Mouse (Mus musculus) hindbrain, postnatal 0 days (tissue): ENCODE results near the gene Homer1. TPM values are rescaled to one million over a fixed set of nuclear protein-coding genes. Genes with fewer than 3 reads are reported as not detected.

ENCODE experiments used
- ATAC-seq: fragments of 200-750 bp; cut with Nextera tagmentation; 2 replicates; pipeline ENCODE4 v1.8.0; 2017; ENCODE audit warnings: mild to moderate bottlenecking, moderate TSS enrichment, moderate library complexity
- DNase-seq: peaks from one replicate; pipeline ENCODE4 v3.0.0-alpha.2; 2015; ENCODE audit warnings: low spot score
- H3K27ac ChIP-seq: fragments of 300-500 bp; sonication (generic); 2 replicates; pipeline ENCODE4 v1.5.1; 2014; ENCODE audit warnings: mild to moderate bottlenecking
- H3K27me3 ChIP-seq: fragments of 300-500 bp; sonication (generic); 2 replicates; pipeline ENCODE4 v1.6.1; 2014; ENCODE audit warnings: low read length, mixed read lengths; ENCODE audit not compliant: insufficient read depth
- H3K36me3 ChIP-seq: fragments of 300-500 bp; sonication (generic); 2 replicates; pipeline ENCODE4 v1.6.1; 2014; ENCODE audit warnings: low read length, mixed read lengths; ENCODE audit not compliant: insufficient read depth
- H3K4me1 ChIP-seq: fragments of 300-500 bp; sonication (generic); 2 replicates; pipeline ENCODE4 v1.6.1; 2014; ENCODE audit warnings: antibody characterized with exemption, low read length, mixed read lengths; ENCODE audit not compliant: insufficient read depth
- H3K4me2 ChIP-seq: fragments of 300-500 bp; sonication (generic); 2 replicates; pipeline ENCODE4 v1.6.1; 2014; ENCODE audit warnings: low read depth, mild to moderate bottlenecking, low read length, moderate library complexity, mixed read lengths
- H3K4me3 ChIP-seq: fragments of 300-500 bp; sonication (generic); 2 replicates; pipeline ENCODE4 v1.5.1; 2014; ENCODE audit warnings: low read length
- H3K9ac ChIP-seq: fragments of 300-500 bp; sonication (generic); replicated peaks from 2 replicates; pipeline ENCODE4 v1.6.1; 2014; ENCODE audit warnings: mild to moderate bottlenecking, low read length, moderate library complexity, mixed read lengths
- H3K9me3 ChIP-seq: fragments of 300-500 bp; sonication (generic); 2 replicates; pipeline ENCODE4 v1.6.1; 2016; ENCODE audit warnings: low read length, mixed read lengths
- CTCF ChIP-seq: IDR thresholded peaks from 2 replicates; pipeline ENCODE4 v1.5.1; 2016; ENCODE audit warnings: antibody characterized with exemption, control low read depth, low read depth
- WGBS: fragments of 180-500 bp; shearing (Covaris S2); extraction: QIAGEN DNeasy Blood & Tissue Kit; methylation state at CpG from one replicate; pipeline ENCODE4 v1.1.7; 2014; 5-methylcytosine and 5-hydroxymethylcytosine counted together
- polyA plus RNA-seq: library from polyadenylated mRNA; unstranded; fragments of >200 nt; fragmentation: Nextera tagmentation; extraction: Ambion mirVana; gene quantifications from 2 replicates; pipeline ENCODE4 v1.2.1, GENCODE M21; 2015
- total RNA-seq: library from RNA; depleted of rRNA; stranded (reverse); fragments of >200 nt; gene quantifications from 2 replicates; pipeline ENCODE4 v1.2.3, GENCODE M21; 2014

The Homer1 gene
- total and polyA plus RNA-seq, 2 experiments from 2014 or later, result 10.0 to 58.2 TPM

DNA sequence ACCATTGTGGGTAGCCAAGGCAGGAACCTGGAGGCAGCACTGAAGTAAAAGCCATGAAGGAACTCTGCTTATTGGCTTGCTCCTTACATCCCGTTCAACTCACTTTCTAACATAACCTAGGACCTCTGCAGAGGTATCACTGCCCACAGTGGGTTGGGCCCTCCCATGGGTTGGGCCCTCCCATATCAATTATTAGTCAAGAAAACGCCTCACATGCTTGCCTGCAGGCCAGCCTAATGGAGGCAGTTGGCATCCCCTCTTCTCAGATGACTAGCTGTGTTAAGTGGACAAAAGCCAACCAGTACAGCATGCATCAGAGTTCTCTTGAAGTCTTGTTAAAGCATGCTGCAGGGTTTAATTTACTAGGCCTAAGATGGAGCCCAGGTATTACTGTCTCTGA, 52.6 kb downstream of the Homer1 start:
- Histone ChIP-seq H3K9me3 (no peaks in the 10 kb centered on the region), H3K4me3 (no peak overlapping the region), H3K36me3 (no peaks in the 10 kb centered on the region), H3K27me3 (no peaks in the 10 kb centered on the region), H3K27ac (no peak overlapping the region), H3K9ac (no peak overlapping the region), H3K4me1 (no peaks in the 10 kb centered on the region), H3K4me2 (no peak overlapping the region)
- 82% methylated on average over 2 of the region's 2 CpGs for WGBS
- TF ChIP-seq CTCF, result no peak
- DNase-seq (no peak), ATAC-seq (no peak)

DNA sequence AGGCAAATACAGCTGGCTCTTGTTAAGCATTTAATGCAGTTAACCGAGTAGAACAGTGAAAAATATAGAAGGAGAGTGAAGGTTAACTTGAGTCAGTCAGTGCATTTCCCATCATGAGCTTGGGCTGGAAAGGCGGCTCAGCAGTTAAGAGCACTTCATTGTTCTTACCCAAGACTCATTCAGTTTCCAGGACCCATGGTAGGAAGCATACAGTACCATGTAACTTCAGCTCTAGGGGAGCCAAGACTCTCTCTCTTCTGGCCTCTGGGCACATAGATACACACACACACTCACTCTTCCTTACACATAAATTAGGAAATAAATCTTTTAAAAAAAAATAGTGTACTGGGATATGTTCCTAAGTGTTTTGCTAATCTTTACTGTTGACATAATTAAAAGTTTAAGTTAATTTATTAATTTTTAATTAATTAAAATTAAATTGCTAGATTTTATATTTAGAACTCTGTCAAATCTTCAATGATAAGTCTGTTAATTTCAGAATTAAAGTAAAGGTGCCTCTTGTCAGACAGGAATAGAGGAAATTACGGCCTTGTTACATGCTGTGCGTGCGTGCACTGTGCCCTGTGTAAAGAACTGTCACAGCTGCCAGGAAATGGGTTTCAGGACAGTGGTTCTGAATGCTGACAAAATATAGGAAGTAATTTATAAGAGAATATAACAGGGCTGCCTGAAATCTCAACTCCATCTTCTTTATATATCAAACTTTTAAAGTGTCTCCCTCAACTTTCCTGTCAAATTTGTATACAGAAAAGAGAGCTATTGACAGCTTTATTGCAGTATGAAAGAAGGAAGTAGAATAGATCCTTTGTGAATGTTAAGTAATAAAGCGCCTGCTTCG, 55.2 kb downstream of the Homer1 start:
- Histone ChIP-seq H3K27me3 (no peaks in the 10 kb centered on the region), H3K4me1 (no peaks in the 10 kb centered on the region), H3K27ac (no peak overlapping the region), H3K9ac (no peak overlapping the region), H3K4me2 (no peak overlapping the region), H3K36me3 (no peaks in the 10 kb centered on the region), H3K9me3 (no peaks in the 10 kb centered on the region), H3K4me3 (no peak overlapping the region)
- ATAC-seq, result no peak
- no peak for DNase-seq
- no peak for TF ChIP-seq CTCF
- WGBS, result 66% methylated on average over 7 of the region's 7 CpGs

DNA sequence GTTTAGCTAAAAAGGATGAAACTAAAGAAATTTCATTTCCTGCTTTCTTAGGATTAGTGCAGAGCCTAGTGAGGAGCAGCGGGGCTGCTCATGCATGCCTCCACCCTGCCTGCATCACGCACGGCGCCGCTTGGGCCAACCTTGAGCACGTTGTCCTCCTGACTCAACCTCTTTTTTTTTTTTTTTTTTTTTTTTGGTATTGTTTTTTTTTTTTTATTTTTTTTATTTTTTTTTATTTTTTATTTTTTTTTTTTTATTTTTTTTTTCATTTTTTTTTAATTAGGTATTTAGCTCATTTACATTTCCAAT, 55.8 kb downstream of the Homer1 start:
- no peak overlapping the region for H3K4me3 ChIP-seq
- WGBS, result 89% methylated on average over 6 of the region's 6 CpGs

DNA sequence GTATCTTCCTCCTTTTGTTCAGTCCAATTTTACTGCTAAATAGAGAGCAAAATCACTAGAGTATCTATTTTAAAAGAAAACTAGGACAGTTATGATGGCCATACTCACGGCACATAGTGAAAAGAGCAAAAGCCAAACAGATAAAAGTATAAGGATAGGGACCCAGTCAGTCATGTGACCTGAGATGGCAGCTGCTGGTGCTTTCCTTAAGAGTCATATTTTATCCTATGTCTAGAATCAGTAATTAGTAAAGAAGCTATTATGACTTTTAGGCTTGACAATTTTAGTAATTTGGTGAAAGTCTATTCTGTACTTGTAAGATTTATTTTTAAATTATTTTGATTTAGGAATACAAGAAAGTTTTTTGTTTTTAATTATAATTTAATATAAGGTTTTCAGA, 59.1 kb downstream of the Homer1 start:
- H3K4me1 ChIP-seq, result no peaks in the 10 kb centered on the region
- H3K4me3 ChIP-seq, result no peak overlapping the region
- no peaks in the 10 kb centered on the region for H3K27me3 ChIP-seq
- H3K9me3 ChIP-seq, result no peaks in the 10 kb centered on the region
- DNase-seq, result no peak
- WGBS, result 97% methylated on average over 1 of the region's 1 CpGs
- H3K36me3 ChIP-seq, result no peaks in the 10 kb centered on the region
- H3K27ac ChIP-seq, result no peak overlapping the region
- no peak overlapping the region for H3K4me2 ChIP-seq
- TF ChIP-seq CTCF, result no peak
- ATAC-seq, result no peak
- no peak overlapping the region for H3K9ac ChIP-seq

More for the DNA sequence above, 55.8 kb downstream of the Homer1 start:
- Histone ChIP-seq H3K27ac (no peak overlapping the region), H3K4me2 (no peak overlapping the region), H3K4me1 (no peaks in the 10 kb centered on the region), H3K36me3 (no peaks in the 10 kb centered on the region), H3K9ac (no peak overlapping the region), H3K9me3 (no peaks in the 10 kb centered on the region), H3K27me3 (no peaks in the 10 kb centered on the region)
- DNase-seq (no peak), ATAC-seq (no peak)
- TF ChIP-seq CTCF, result no peak

DNA sequence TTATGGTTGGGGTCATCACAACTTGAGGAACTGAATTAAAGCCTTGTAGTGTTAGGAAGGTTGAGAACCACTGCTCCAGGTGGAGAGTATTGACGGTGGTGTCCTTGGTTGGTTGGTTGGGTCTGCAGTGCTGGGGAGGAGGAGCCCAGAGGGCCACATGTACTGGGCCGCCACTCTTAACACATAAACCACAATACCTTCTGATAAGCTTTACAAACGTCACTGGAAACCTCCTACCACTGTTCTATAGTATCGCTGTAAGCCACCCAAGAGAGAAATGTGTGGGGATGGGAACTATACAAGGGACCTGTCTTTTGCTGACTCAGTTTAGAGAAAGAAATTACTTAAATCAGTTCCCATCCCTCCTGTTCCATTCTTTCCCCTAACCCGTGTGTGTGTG, 68.1 kb downstream of the Homer1 start:
- Histone ChIP-seq H3K4me1 (no peaks in the 10 kb centered on the region), H3K4me3 (no peak overlapping the region), H3K27me3 (no peaks in the 10 kb centered on the region), H3K9ac (no peak overlapping the region), H3K4me2 (no peak overlapping the region), H3K9me3 (no peaks in the 10 kb centered on the region), H3K36me3 (no peaks in the 10 kb centered on the region), H3K27ac (no peak overlapping the region)
- no peak for TF ChIP-seq CTCF
- 86% methylated on average over 5 of the region's 5 CpGs for WGBS
- DNase-seq (no peak), ATAC-seq (no peak)

DNA sequence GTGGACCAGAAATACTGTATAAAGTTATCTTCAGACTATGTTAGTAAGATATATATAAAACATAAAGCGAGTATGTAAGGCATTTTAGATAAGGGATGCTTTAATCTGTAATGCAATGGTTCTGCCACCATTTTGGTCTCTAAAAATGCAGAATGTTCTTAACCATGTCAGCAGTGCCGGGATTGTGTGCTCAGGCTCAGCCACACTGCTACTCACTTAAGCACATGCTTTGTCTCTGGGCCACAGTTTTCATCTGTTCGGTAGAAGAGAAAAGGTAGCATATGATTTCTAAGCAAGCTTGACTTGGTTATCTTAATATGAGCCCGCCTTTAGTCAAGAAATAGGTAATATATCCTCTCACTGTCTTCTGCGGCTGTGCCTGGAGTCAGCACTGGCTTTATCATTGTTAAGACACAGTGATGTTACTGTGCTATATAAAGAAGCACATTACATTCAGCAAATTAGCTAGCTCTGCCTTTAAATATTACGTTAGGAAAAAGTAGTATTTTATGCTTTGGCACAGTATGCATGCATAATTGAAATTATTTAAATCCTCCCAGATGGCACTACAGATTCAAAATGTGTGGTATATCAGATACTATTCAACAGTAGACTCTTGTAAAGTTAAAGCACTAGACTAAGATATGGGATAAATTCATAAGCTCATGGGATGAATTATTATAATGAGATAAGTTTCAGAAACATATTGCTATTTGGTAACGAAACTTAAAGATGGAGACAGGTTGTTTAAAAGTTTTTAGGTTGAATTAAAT, 69.6 kb downstream of the Homer1 start:
- Histone ChIP-seq H3K9me3 (no peaks in the 10 kb centered on the region), H3K9ac (no peak overlapping the region), H3K27me3 (no peaks in the 10 kb centered on the region), H3K4me3 (no peak overlapping the region), H3K27ac (no peak overlapping the region), H3K4me1 (no peaks in the 10 kb centered on the region), H3K4me2 (no peak overlapping the region), H3K36me3 (no peaks in the 10 kb centered on the region)
- no peak for ATAC-seq
- 90% methylated on average over 7 of the region's 7 CpGs for WGBS
- DNase-seq, result no peak
- TF ChIP-seq CTCF, result no peak

DNA sequence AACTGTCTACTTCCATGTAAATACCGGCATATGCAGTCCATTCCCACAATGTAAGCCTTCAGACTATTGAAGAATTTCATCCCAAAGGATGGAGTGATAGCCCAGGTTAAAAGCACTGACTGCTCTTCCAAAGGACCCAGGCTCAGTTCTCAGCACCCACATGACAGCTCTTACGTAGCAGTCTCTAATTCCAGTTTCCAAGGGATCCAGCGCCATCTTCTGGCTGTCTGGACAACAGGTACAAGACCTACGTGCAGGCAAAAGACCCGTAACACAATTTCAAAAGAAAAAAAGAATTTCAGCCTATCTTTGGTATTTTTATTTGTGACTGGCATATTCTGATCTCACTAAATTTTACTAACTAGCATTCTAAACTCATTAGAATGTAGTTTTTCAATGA, 75.0 kb downstream of the Homer1 start:
- H3K4me2 ChIP-seq, result no peak overlapping the region
- ATAC-seq (no peak), DNase-seq (no peak)
- 91% methylated on average over 5 of the region's 5 CpGs for WGBS
- no peaks in the 10 kb centered on the region for H3K36me3 ChIP-seq
- no peak for TF ChIP-seq CTCF
- H3K27me3 ChIP-seq, result no peaks in the 10 kb centered on the region
- H3K27ac ChIP-seq, result no peak overlapping the region
- no peaks in the 10 kb centered on the region for H3K9me3 ChIP-seq
- no peaks in the 10 kb centered on the region for H3K4me1 ChIP-seq
- H3K9ac ChIP-seq, result no peak overlapping the region
- H3K4me3 ChIP-seq, result no peak overlapping the region
